Mouse (Mus musculus) right cerebral cortex, postnatal 10 days (tissue): ENCODE data around the gene Mcm9.

Experiments
- DNase-seq, 2 experiments: peaks; one replicate each; pipeline ENCODE4 v3.0.0; 2021; ENCODE audit warnings: low spot score in 2 of 2

The Mcm9 gene

GRCm38 (mm10) chr10:53580621-53581081 lies 49.6 kb downstream of the Mcm9 start:
- DNase-seq, result peak; percentile 78 to 79

GRCm38 (mm10) chr10:53580137-53580536 lies 50.1 kb downstream of the Mcm9 start:
- peak in 1 of 2 experiments; percentile 33 for DNase-seq

- no peak for DNase-seq
Measured at GRCm38 (mm10) chr10:53568531-53568930, 61.7 kb downstream of the Mcm9 start.

GRCm38 (mm10) chr10:53565538-53565937 lies 64.7 kb downstream of the Mcm9 start:
- no peak for DNase-seq

GRCm38 (mm10) chr10:53562001-53562400 lies 68.2 kb downstream of the Mcm9 start:
- no peak for DNase-seq

GRCm38 (mm10) chr10:53537596-53537995 lies 92.6 kb downstream of the Mcm9 start:
- DNase-seq, result peak; percentile 36 to 53

GRCm38 (mm10) chr10:53532297-53532696 lies 97.9 kb downstream of the Mcm9 start:
- DNase-seq, result no peak

- peak; percentile 84 to 85 for DNase-seq
Measured at GRCm38 (mm10) chr10:53527838-53528773, 102.1 kb downstream of the Mcm9 start.

- no peak for DNase-seq
Measured at GRCm38 (mm10) chr10:53527344-53527743, 102.9 kb downstream of the Mcm9 start.

- no peak for DNase-seq
Measured at GRCm38 (mm10) chr10:53526350-53526749, 103.9 kb downstream of the Mcm9 start.

GRCm38 (mm10) chr10:53525265-53525976 lies 104.8 kb downstream of the Mcm9 start:
- no peak for DNase-seq

GRCm38 (mm10) chr10:53519068-53519954 lies 110.9 kb downstream of the Mcm9 start:
- DNase-seq, result no peak

GRCm38 (mm10) chr10:53518599-53518913 lies 111.7 kb downstream of the Mcm9 start:
- no peak for DNase-seq

- no peak for DNase-seq
Measured at GRCm38 (mm10) chr10:53517770-53518598, 112.3 kb downstream of the Mcm9 start.

- no peak for DNase-seq
Measured at GRCm38 (mm10) chr10:53512491-53512890, 117.7 kb downstream of the Mcm9 start.

- DNase-seq, result peak; percentile 55 to 68
Measured at GRCm38 (mm10) chr10:53509158-53509773, 121.0 kb downstream of the Mcm9 start.

- no peak for DNase-seq
Measured at GRCm38 (mm10) chr10:53508676-53509075, 121.6 kb downstream of the Mcm9 start.

GRCm38 (mm10) chr10:53505526-53505925 lies 124.7 kb downstream of the Mcm9 start:
- no peak for DNase-seq

- DNase-seq, result no peak
Measured at GRCm38 (mm10) chr10:53505069-53505468, 125.2 kb downstream of the Mcm9 start.
